Mouse (Mus musculus): ENCODE results near the gene Birc7. TPM values are rescaled to one million over a fixed set of nuclear protein-coding genes. Genes with fewer than 3 reads are reported as not detected.

Gene Birc7
- 0.11 TPM in 1 of 2 replicates, not detected in the other for polyA plus RNA-seq (2015; fragmentation: Nextera tagmentation; extraction: Ambion mirVana)

- 41% methylated on average over 4 of the region's 4 CpGs for WGBS
- no peaks in the 10 kb centered on the region for H3K36me3 ChIP-seq
- H3K4me2 ChIP-seq, result no peak within 1 kb of the TSS
- no peaks in the 10 kb centered on the region for H3K9me3 ChIP-seq (replicated peaks)
- no peak within 1 kb of the TSS for H3K27ac ChIP-seq
- no peak within 1 kb of the TSS for H3K9ac ChIP-seq
- H3K4me3 ChIP-seq, result no peak within 1 kb of the TSS
- no peaks in the 10 kb centered on the region for H3K27me3 ChIP-seq
- ATAC-seq (replicated peaks; ENCODE audit: insufficient number of reproducible peaks, insufficient read depth, low FRiP score, low read depth), result no peak
- H3K4me1 ChIP-seq (replicated peaks), result no peaks in the 10 kb centered on the region
Observed at GRCm38 (mm10) chr2:180928723-180929122, at the start of gene Birc7. Gene Birc7 (plus strand): TSS chr2:180929023.

- Histone ChIP-seq H3K36me3 (no peaks in the 10 kb centered on the region), H3K27me3 (peaks cover 9% of the 10 kb centered on the region; the same call in 1 of the 2 replicates), H3K9me3 (replicated peaks) (no peaks in the 10 kb centered on the region), H3K4me2 (no peak overlapping the region), H3K4me1 (replicated peaks) (no peaks in the 10 kb centered on the region), H3K9ac (no peak overlapping the region), H3K4me3 (no peak overlapping the region), H3K27ac (no peak overlapping the region)
- no peak for ATAC-seq (replicated peaks; ENCODE audit: insufficient number of reproducible peaks, insufficient read depth, low FRiP score, low read depth)
- WGBS, result 46% methylated on average over 7 of the region's 7 CpGs
Observed at GRCm38 (mm10) chr2:180879365-180880067, 49.3 kb upstream of the Birc7 start.

GRCm38 (mm10) chr2:180881281-180881680 is 47.5 kb upstream of the Birc7 start:
- Histone ChIP-seq H3K27ac (no peak overlapping the region), H3K4me2 (no peak overlapping the region), H3K36me3 (no peaks in the 10 kb centered on the region), H3K4me1 (replicated peaks) (no peaks in the 10 kb centered on the region), H3K9ac (no peak overlapping the region), H3K4me3 (no peak overlapping the region), H3K27me3 (peaks cover 24% of the 10 kb centered on the region), H3K9me3 (replicated peaks) (no peaks in the 10 kb centered on the region)
- 50% methylated on average over 9 of the region's 9 CpGs for WGBS
- ATAC-seq (replicated peaks; ENCODE audit: insufficient number of reproducible peaks, insufficient read depth, low FRiP score, low read depth), result no peak

- Histone ChIP-seq H3K9ac (no peak overlapping the region), H3K27me3 (peaks cover 58% of the 10 kb centered on the region), H3K27ac (no peak overlapping the region), H3K4me3 (no peak overlapping the region), H3K4me2 (no peak overlapping the region), H3K36me3 (no peaks in the 10 kb centered on the region), H3K4me1 (replicated peaks) (no peaks in the 10 kb centered on the region), H3K9me3 (replicated peaks) (no peaks in the 10 kb centered on the region)
- no peak for ATAC-seq (replicated peaks; ENCODE audit: insufficient number of reproducible peaks, insufficient read depth, low FRiP score, low read depth)
- 54% methylated on average over 5 of the region's 5 CpGs for WGBS
Observed at GRCm38 (mm10) chr2:180885270-180885669, 43.6 kb upstream of the Birc7 start.

- peaks cover 18% of the 10 kb centered on the region for H3K4me1 ChIP-seq (replicated peaks)
- H3K4me2 ChIP-seq, result no peak overlapping the region
- ATAC-seq (replicated peaks; ENCODE audit: insufficient number of reproducible peaks, insufficient read depth, low FRiP score, low read depth), result no peak
- no peak overlapping the region for H3K27ac ChIP-seq
- no peaks in the 10 kb centered on the region for H3K36me3 ChIP-seq
- WGBS, result 9% methylated on average over 19 of the region's 19 CpGs
- H3K9me3 ChIP-seq (replicated peaks), result no peaks in the 10 kb centered on the region
- H3K27me3 ChIP-seq, result peaks cover 96% of the 10 kb centered on the region
- H3K4me3 ChIP-seq, result no peak overlapping the region
- no peak overlapping the region for H3K9ac ChIP-seq
Observed at GRCm38 (mm10) chr2:180889271-180889920, 39.4 kb upstream of the Birc7 start.

- peaks cover 100% of the 10 kb centered on the region for H3K27me3 ChIP-seq
- H3K9me3 ChIP-seq (replicated peaks), result no peaks in the 10 kb centered on the region
- no peaks in the 10 kb centered on the region for H3K36me3 ChIP-seq
- H3K4me1 ChIP-seq (replicated peaks), result peaks cover 22% of the 10 kb centered on the region
- H3K9ac ChIP-seq, result no peak overlapping the region
- no peak overlapping the region for H3K27ac ChIP-seq
- no peak for ATAC-seq (replicated peaks; ENCODE audit: insufficient number of reproducible peaks, insufficient read depth, low FRiP score, low read depth)
- 25% methylated on average over 4 of the region's 4 CpGs for WGBS
- no peak overlapping the region for H3K4me2 ChIP-seq
- no peak overlapping the region for H3K4me3 ChIP-seq
Observed at GRCm38 (mm10) chr2:180889921-180890280, 38.9 kb upstream of the Birc7 start.

- Histone ChIP-seq H3K4me1 (replicated peaks) (peaks cover 22% of the 10 kb centered on the region), H3K4me2 (0 out of 2 replicates have a peak overlapping the region, but pooled peaks have one; percentile 10), H3K9me3 (replicated peaks) (no peaks in the 10 kb centered on the region), H3K27me3 (peaks cover 100% of the 10 kb centered on the region), H3K27ac (no peak overlapping the region), H3K4me3 (0 out of 2 replicates have a peak overlapping the region, but pooled peaks have one; percentile 2), H3K36me3 (no peaks in the 10 kb centered on the region), H3K9ac (no peak overlapping the region)
- no peak for ATAC-seq (replicated peaks; ENCODE audit: insufficient number of reproducible peaks, insufficient read depth, low FRiP score, low read depth)
- WGBS, result under 1% methylated on average over 26 of the region's 29 CpGs
Observed at GRCm38 (mm10) chr2:180890422-180891074, 38.3 kb upstream of the Birc7 start.

- ATAC-seq (replicated peaks; ENCODE audit: insufficient number of reproducible peaks, insufficient read depth, low FRiP score, low read depth), result no peak
- Histone ChIP-seq H3K4me3 (no peak overlapping the region), H3K4me2 (no peak overlapping the region), H3K4me1 (replicated peaks) (peaks cover 22% of the 10 kb centered on the region), H3K27ac (no peak overlapping the region), H3K27me3 (peaks cover 100% of the 10 kb centered on the region), H3K9me3 (replicated peaks) (no peaks in the 10 kb centered on the region), H3K9ac (no peak overlapping the region), H3K36me3 (no peaks in the 10 kb centered on the region)
- WGBS, result 2% methylated on average over 37 of the region's 37 CpGs
Observed at GRCm38 (mm10) chr2:180891075-180891834, 37.6 kb upstream of the Birc7 start.

- 14% methylated on average over 9 of the region's 9 CpGs for WGBS
- ATAC-seq (replicated peaks; ENCODE audit: insufficient number of reproducible peaks, insufficient read depth, low FRiP score, low read depth), result no peak
- H3K4me2 ChIP-seq, result no peak overlapping the region
Observed at GRCm38 (mm10) chr2:180891835-180892323, 36.9 kb upstream of the Birc7 start.

GRCm38 (mm10) chr2:180892841-180893521 is 35.8 kb upstream of the Birc7 start:
- Histone ChIP-seq H3K9me3 (replicated peaks) (no peaks in the 10 kb centered on the region), H3K36me3 (no peaks in the 10 kb centered on the region), H3K27ac (no peak overlapping the region), H3K4me2 (peak overlapping the region; percentile 92), H3K27me3 (peaks cover 100% of the 10 kb centered on the region), H3K9ac (no peak overlapping the region), H3K4me1 (replicated peaks) (peaks cover 22% of the 10 kb centered on the region), H3K4me3 (peak overlapping the region; percentile 53)
- under 1% methylated on average over 94 of the region's 97 CpGs for WGBS
- ATAC-seq (replicated peaks; ENCODE audit: insufficient number of reproducible peaks, insufficient read depth, low FRiP score, low read depth), result no peak

More at GRCm38 (mm10) chr2:180891835-180892323, 36.9 kb upstream of the Birc7 start:
- Histone ChIP-seq H3K4me1 (replicated peaks) (peaks cover 22% of the 10 kb centered on the region), H3K9ac (no peak overlapping the region), H3K27ac (no peak overlapping the region), H3K36me3 (no peaks in the 10 kb centered on the region), H3K27me3 (peaks cover 100% of the 10 kb centered on the region), H3K9me3 (replicated peaks) (no peaks in the 10 kb centered on the region), H3K4me3 (no peak overlapping the region)
